Mouse (Mus musculus): Measurements from ENCODE around the gene Olfr437.
"Not testable (repeated sequence)": the region's sequence is repeated elsewhere in the genome, so short reads cannot be mapped to it uniquely, and the experiment has no call there.

Gene Olfr437

DNA sequence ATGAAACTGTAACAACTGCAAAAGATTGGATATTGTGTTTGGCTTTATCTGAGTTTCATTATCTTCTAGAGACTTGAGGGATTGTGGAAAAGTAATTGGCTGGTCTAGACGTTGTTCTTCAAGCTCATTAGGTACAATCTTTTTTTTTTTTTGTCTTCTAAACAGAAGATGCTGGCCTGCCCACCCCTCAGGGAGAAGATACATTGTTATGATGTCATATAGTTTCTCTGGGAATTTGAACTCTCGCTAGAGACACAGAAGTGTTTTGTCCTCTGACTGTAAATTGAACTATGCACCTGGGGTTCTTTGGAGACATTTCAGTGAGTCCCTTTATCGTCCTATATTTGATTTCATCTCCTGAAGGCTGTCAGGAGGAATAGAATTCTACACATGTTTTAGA lies at the start of gene Olfr437:
Gene Olfr437 (plus strand): TSS at position 301 of the 400 bp plus-strand sequence.
- no peak for ATAC-seq (ENCODE audit: insufficient number of reproducible peaks, low FRiP score, low TSS enrichment)

- not testable (repeated sequence) for ATAC-seq (ENCODE audit: insufficient number of reproducible peaks, low FRiP score, low TSS enrichment)
Measured at GRCm38 (mm10) chr6:43146267-43146666, 16.8 kb upstream of the Olfr437 start, which contains the start of gene Olfr237-ps1. Gene Olfr237-ps1, plus strand, starts transcription at chr6:43146567.

- ATAC-seq (ENCODE audit: insufficient number of reproducible peaks, low FRiP score, low TSS enrichment): peak; percentile 74
Measured at GRCm38 (mm10) chr6:43159502-43159901, 3.6 kb upstream of the Olfr437 start.

DNA sequence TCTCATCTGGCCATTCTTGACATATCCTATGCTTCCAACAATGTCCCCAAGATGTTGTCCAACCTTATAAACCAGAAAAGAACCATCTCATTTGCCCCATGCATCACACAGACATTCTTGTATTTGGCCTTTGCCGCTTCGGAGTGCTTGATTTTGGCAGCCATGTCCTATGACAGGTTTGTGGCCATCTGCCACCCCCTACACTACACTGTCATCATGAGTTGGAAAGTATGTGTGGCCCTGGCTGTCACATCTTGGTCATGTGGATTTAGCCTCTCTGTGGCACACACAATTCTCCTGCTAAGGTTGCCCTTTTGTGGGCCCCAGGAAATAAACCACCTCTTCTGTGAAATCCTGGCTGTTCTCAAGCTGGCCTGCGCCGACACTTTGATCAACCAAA lies 4.2 kb downstream of the Olfr437 start:
- ATAC-seq (ENCODE audit: insufficient number of reproducible peaks, low FRiP score, low TSS enrichment): peak; percentile 66

DNA sequence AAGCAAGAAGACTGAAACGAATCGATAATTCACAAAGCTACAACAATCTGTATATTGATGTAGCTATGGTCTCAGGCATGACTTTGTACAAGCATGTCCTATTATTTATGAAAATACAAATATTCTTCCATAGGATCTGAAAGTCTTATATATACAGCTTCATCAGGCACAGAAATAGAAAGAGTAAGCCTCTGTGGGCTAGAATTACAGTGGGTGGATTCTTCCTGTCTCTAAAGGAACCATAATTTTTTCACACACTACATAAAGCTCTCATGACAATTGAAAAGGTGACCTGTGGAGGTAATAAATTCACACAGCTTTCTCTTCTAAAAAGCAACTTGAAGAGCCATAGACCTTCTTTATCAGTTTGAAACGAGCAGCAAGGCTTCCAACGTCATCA lies 8.8 kb downstream of the Olfr437 start, which contains the start of gene Olfr13:
Gene Olfr13 (plus strand): TSS at position 301 of the 400 bp plus-strand sequence.
- no peak for ATAC-seq (ENCODE audit: insufficient number of reproducible peaks, low FRiP score, low TSS enrichment)

DNA sequence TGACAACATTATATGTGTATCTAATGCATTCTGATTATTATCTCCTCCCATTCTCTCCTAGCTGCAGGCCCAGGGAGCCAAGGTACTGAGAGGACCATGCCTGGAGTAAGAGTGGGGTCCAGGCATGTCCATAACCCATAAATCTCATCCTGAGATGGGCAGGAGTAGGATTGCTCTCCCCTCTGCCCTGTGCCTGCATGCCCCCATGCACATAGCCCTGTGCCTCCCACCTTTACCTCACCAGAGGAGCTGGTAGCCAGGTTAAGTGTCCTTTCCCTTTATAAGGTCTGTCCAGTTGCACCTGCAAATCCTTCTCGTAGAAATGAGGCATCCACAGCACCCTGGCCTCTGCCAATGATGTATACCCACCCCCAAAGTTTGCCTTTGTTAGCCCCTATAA lies 15.0 kb downstream of the Olfr437 start:
- no peak for ATAC-seq (ENCODE audit: insufficient number of reproducible peaks, low FRiP score, low TSS enrichment)

- ATAC-seq (ENCODE audit: insufficient number of reproducible peaks, low FRiP score, low TSS enrichment): no peak
Measured at GRCm38 (mm10) chr6:43178584-43179501, 15.8 kb downstream of the Olfr437 start.

DNA sequence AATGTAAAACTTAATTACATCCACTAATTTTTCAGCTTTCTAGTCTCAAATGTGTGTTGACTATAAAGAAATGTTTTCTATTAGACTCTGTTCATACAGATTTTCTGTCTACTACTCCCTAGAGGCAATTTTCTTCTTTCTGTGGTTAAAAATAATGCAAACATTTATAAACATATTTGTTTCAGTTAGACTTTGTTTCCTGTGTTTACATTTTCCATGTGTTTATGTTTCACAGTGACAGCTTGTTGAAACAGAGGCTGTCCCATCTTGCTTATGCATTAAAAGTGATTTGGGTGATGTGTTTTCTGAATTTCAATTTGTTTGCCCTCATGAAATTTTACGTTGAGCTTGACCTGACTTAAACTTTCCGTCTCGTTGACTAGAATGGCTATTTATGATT lies 27.9 kb downstream of the Olfr437 start:
- ATAC-seq (ENCODE audit: insufficient number of reproducible peaks, low FRiP score, low TSS enrichment): no peak

DNA sequence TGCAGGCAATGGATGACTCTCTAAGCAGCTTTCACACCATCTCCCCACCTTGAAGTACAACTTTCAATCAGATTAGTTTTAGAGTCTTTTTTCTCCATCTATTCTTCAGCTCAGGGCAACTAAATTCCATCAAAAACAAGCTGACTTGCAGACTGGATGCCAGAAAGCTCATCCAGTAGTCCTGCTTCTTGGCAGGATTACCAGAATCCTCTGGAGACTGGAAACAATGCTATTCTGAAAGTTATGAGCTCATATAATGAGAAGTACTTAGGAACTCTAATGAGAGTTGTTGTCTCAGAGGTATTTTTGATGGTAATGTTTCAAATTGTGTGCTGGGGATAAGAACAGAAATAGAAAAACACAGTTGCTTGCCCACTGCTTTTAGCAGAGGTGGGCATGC lies 33.7 kb downstream of the Olfr437 start, which contains the start of gene Olfr435:
Gene Olfr435 (plus strand): TSS at position 366 of the 400 bp plus-strand sequence.
- no peak for ATAC-seq (ENCODE audit: insufficient number of reproducible peaks, low FRiP score, low TSS enrichment)

- ATAC-seq (ENCODE audit: insufficient number of reproducible peaks, low FRiP score, low TSS enrichment): no peak
Measured at GRCm38 (mm10) chr6:43198094-43198493, 35.0 kb downstream of the Olfr437 start.

DNA sequence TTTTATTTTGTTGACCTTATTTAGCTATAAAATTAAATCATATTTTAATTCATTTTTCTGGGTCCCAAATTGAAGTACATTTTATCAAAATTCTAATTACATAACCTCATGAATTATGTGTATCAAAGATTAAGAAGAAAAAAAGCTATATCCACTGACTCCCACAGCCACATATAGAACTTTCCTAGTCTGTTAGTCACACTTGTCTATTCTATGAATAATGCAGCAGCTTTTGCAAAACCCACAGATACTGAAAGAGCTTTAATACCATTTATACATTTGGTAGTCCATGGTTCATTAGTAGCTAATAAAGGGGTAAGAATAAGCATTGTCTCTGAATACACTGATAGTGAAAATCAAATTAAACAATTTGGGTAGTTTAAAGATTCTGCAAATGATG lies 39.7 kb downstream of the Olfr437 start:
- no peak for ATAC-seq (ENCODE audit: insufficient number of reproducible peaks, low FRiP score, low TSS enrichment)

GRCm38 (mm10) chr6:43205355-43205754 lies 42.3 kb downstream of the Olfr437 start:
- no peak for ATAC-seq (ENCODE audit: insufficient number of reproducible peaks, low FRiP score, low TSS enrichment)

DNA sequence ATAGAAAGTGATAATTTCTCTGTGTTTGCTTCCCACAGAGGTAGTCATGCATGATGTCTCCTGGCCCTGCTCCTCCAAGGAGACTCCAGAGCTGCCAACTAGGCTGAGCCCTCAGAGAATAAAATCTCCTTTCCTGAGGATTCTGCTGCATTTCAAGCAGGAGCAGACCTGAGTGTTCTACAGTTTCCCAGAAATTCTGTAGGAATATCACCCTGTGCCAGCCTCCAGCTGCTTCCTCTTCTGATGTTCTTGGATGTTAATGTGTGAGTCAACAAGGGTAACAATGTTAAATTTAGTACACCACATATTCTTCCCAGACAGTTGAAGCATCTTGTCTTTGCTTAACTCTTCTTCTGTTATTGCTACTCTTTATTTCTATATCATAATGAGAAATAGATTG lies 49.8 kb downstream of the Olfr437 start, which contains the start of gene Olfr434:
Gene Olfr434 (plus strand): TSS at position 149 of the 400 bp plus-strand sequence.
- ATAC-seq (ENCODE audit: insufficient number of reproducible peaks, low FRiP score, low TSS enrichment): not testable (repeated sequence)

All from cerebellum, adult (tissue).